Mouse (Mus musculus) small intestine, adult 2 months (tissue): ENCODE measurements at regions not wholly inside any gene's neighbourhood (a gene's known extent, or its start where the extent isn't known, plus 50 kb on each side); places are given as distances from the start of the nearest gene placed in this dataset.

ENCODE experiments used
- CTCF ChIP-seq: fragments of 200-500 bp; IDR thresholded peaks from 2 replicates; pipeline ENCODE4 v1.5.1; 2012; ENCODE audit warnings: low read depth, mild to moderate bottlenecking, control low read depth, inconsistent platforms, low read length, moderate library complexity, mixed read lengths; ENCODE audit not compliant: insufficient replicate concordance, insufficient read length; ENCODE audit errors: extremely low read depth
- POLR2A ChIP-seq: fragments of 200-500 bp; IDR thresholded peaks from 2 replicates; pipeline ENCODE4 v1.6.1; 2012; ENCODE audit warnings: low read depth, mild to moderate bottlenecking, control low read depth, inconsistent platforms, low read length, moderate library complexity

GRCm38 (mm10) chr12:26130011-26130410 lies 285.0 kb downstream of the Rnf144a start:
- TF ChIP-seq CTCF = no peak
- TF ChIP-seq POLR2A = no peak
